Mouse (Mus musculus): ENCODE data around the gene Bora. TPM values are rescaled to one million over a fixed set of nuclear protein-coding genes. Genes with fewer than 3 reads are reported as not detected.

Gene Bora
- total RNA-seq, 1 experiment, result 18.0 TPM

DNA sequence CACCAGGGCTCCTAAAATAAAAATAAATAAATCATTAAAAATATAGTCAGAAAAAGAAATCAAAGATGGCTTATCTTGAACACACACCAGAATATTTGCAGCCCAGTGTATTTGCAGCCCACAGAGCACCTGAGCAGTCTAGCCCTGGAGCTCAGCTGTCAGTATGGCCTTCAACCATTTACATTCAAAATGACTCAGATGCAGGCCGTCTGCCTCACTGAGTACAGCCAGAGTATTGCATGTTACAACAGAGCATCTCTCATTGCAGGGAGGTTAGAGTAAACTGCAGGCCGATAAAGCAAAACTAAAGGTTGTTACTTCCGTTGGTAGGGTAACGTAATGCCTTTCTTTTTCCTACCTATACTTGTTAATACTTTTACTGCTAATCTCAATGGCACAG, 78.1 kb downstream of the Bora start:
- DNase-seq (ENCODE audit: low read depth, low spot score), result no peak
- no peaks in the 10 kb centered on the region for H3K9me3 ChIP-seq (ENCODE audit: control insufficient read depth, insufficient read depth, low read depth, low read length)
- no peaks in the 10 kb centered on the region for H3K4me1 ChIP-seq (ENCODE audit: control insufficient read depth in 2 of 2, insufficient read depth in 2 of 2, low read length in 2 of 2, poor library complexity in 1 of 2)
- in situ Hi-C loops (cut with MboI; ENCODE audit: low sequenced_read_pairs in 2 of 2, unreplicated experiment in 2 of 2), result no loop called here
- H3K4me3 ChIP-seq (ENCODE audit: insufficient read depth in 1 of 2, low read depth in 1 of 2, low read length in 2 of 2, poor library complexity in 1 of 2, severe bottlenecking in 1 of 2), result no peak overlapping the region
- no peak overlapping the region for H3K9ac ChIP-seq (ENCODE audit: insufficient read depth, low read depth, low read length, poor library complexity, severe bottlenecking)
- no peak overlapping the region for H3K27ac ChIP-seq (ENCODE audit: insufficient read depth, low read depth, low read length, poor library complexity, severe bottlenecking)
- TF ChIP-seq ZNF384 (IDR thresholded peaks at IDR 0.05; ENCODE audit: low read depth, low read length), result no peak
- TF ChIP-seq MAFK (IDR thresholded peaks at IDR 0.05; ENCODE audit: insufficient read depth, low read depth, low read length), result no peak
- TF ChIP-seq CHD2 (IDR thresholded peaks at IDR 0.05; ENCODE audit: low read depth, low read length), result no peak
- no peak for TF ChIP-seq HCFC1 (IDR thresholded peaks at IDR 0.05; ENCODE audit: borderline replicate concordance, insufficient read depth, low read length)
- no peak for TF ChIP-seq ZC3H11A (IDR thresholded peaks at IDR 0.05; ENCODE audit: borderline replicate concordance, low read depth, low read length)
- H3K36me3 ChIP-seq (ENCODE audit: control insufficient read depth, insufficient read depth, low read length, poor library complexity, severe bottlenecking), result no peaks in the 10 kb centered on the region

Other genes starting within 250 kb of the Bora start
- gene Rpl36a-ps1, start 51.9 kb upstream of the Bora start, total RNA-seq (2012; rRNA removed), result 24.3 and 51.0 TPM in 2 replicates
- 18.5 and 20.3 TPM in 2 replicates for gene Mzt1, start 88 bp upstream of the Bora start, total RNA-seq (2012; rRNA removed)
- 12.9 and 15.5 TPM in 2 replicates for gene Pibf1, start 53.2 kb downstream of the Bora start, total RNA-seq (2012; rRNA removed)
- 42.4 and 45.2 TPM in 2 replicates for gene Dis3, start 53.5 kb downstream of the Bora start, total RNA-seq (2012; rRNA removed)

Data from ES-E14 (cell line).